Mouse (Mus musculus): ENCODE data around the gene Per2. TPM values are rescaled to one million over a fixed set of nuclear protein-coding genes. Genes with fewer than 3 reads are reported as not detected.
A peak's percentile ranks its signal among the peaks of the same experiment; 100 is the strongest.

Gene Per2
- polyA plus RNA-seq, 1 experiment from 2014 or later: 3.2 TPM

GRCm38 (mm10) chr1:91457116-91457515, 2.0 kb downstream of the Per2 start:
- Histone ChIP-seq H3K4me3 (no peak overlapping the region), H3K9me3 (no peaks in the 10 kb centered on the region), H3K4me2 (replicated peaks) (no peak overlapping the region), H3K4me1 (peaks cover 35% of the 10 kb centered on the region), H3K9ac (replicated peaks) (no peak overlapping the region), H3K27me3 (peaks cover 23% of the 10 kb centered on the region), H3K27ac (replicated peaks) (no peak overlapping the region), H3K36me3 (no peaks in the 10 kb centered on the region)
- no peak for ATAC-seq (ENCODE audit: low FRiP score, low read depth)
- 87% methylated on average over 4 of the region's 4 CpGs for WGBS

- Histone ChIP-seq H3K4me2 (replicated peaks) (no peak overlapping the region), H3K9ac (replicated peaks) (no peak overlapping the region), H3K4me3 (no peak overlapping the region), H3K9me3 (no peaks in the 10 kb centered on the region), H3K36me3 (no peaks in the 10 kb centered on the region), H3K4me1 (peaks cover 35% of the 10 kb centered on the region), H3K27ac (replicated peaks) (0 out of 2 replicates have a peak overlapping the region, but pooled peaks have one; percentile 0), H3K27me3 (peaks cover 23% of the 10 kb centered on the region)
- 27% methylated on average over 11 of the region's 11 CpGs for WGBS
- ATAC-seq (ENCODE audit: low FRiP score, low read depth): no peak
Measured at GRCm38 (mm10) chr1:91456301-91456801, 2.8 kb downstream of the Per2 start.

DNA sequence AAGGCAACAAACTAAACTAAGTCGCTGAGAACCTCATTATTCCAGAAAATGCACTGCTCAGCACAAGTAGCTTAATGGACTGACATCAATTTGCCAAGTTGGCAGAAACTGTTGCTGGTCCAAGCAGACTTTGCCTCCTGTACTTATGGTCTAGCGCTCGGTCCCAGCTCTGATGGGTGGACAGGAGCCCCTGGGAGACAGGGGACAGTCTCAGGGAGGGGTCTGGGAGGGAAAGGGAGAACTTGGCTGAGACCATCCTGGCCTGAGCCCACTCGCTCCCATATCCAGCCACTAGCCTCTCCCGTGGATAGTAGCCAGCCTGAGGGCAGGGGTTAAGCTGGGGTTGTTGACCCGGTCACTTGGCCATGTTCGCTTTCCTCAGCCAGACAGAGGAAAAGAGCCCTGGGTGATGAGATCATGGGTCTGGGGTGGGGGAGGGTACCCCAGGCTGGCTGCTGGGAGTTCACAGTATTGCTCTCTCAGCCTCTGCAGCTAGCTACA, 3.4 kb downstream of the Per2 start:
- H3K4me3 ChIP-seq: no peak overlapping the region

DNA sequence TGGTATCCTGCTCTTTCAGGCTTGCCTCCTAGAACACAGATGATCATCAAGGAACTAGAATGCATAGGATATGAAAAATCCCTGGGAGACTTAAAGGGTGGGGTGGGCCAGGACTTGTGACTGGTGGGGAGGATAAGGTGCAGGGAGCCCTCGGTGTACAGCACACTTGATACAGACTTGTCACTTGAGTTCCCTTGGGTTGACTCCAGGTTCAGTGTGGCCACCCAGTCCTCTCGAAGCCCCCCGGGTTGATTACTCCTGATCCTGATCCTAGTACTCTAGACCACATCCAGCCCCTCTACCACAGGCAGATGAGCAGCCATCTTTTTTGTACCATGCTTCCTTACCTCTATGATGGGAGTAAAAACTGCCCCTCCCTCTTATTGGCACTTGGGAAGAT, 4.2 kb downstream of the Per2 start:
- no peaks in the 10 kb centered on the region for H3K9me3 ChIP-seq
- H3K27me3 ChIP-seq: peaks cover 19% of the 10 kb centered on the region
- no peak overlapping the region for H3K4me2 ChIP-seq (replicated peaks)
- ATAC-seq (ENCODE audit: low FRiP score, low read depth): no peak
- no peaks in the 10 kb centered on the region for H3K36me3 ChIP-seq
- H3K4me1 ChIP-seq: peaks cover 32% of the 10 kb centered on the region
- no peak overlapping the region for H3K9ac ChIP-seq (replicated peaks)
- no peak overlapping the region for H3K4me3 ChIP-seq
- H3K27ac ChIP-seq (replicated peaks): no peak overlapping the region
- WGBS: 93% methylated on average over 3 of the region's 3 CpGs

More for the DNA sequence above, 3.4 kb downstream of the Per2 start:
- Histone ChIP-seq H3K9ac (replicated peaks) (no peak overlapping the region), H3K9me3 (no peaks in the 10 kb centered on the region), H3K4me2 (replicated peaks) (no peak overlapping the region), H3K36me3 (no peaks in the 10 kb centered on the region), H3K27me3 (peaks cover 23% of the 10 kb centered on the region), H3K27ac (replicated peaks) (peak overlapping the region; percentile 0; the same call in 1 of the 2 replicates), H3K4me1 (peaks cover 35% of the 10 kb centered on the region)
- ATAC-seq (ENCODE audit: low FRiP score, low read depth): no peak
- WGBS: 40% methylated on average over 7 of the region's 7 CpGs

GRCm38 (mm10) chr1:91454366-91454765, 4.8 kb downstream of the Per2 start:
- no peak overlapping the region for H3K27ac ChIP-seq (replicated peaks)
- WGBS: 92% methylated on average over 3 of the region's 3 CpGs
- H3K9ac ChIP-seq (replicated peaks): no peak overlapping the region
- H3K9me3 ChIP-seq: no peaks in the 10 kb centered on the region
- H3K4me3 ChIP-seq: no peak overlapping the region
- no peak for ATAC-seq (ENCODE audit: low FRiP score, low read depth)
- peaks cover 29% of the 10 kb centered on the region for H3K4me1 ChIP-seq
- 0 out of 2 replicates have a peak, but pooled peaks cover 2% of the 10 kb centered on the region for H3K36me3 ChIP-seq
- H3K27me3 ChIP-seq: peaks cover 19% of the 10 kb centered on the region
- H3K4me2 ChIP-seq (replicated peaks): no peak overlapping the region

- Histone ChIP-seq H3K4me1 (peaks cover 29% of the 10 kb centered on the region), H3K4me3 (no peak overlapping the region), H3K4me2 (replicated peaks) (no peak overlapping the region), H3K27me3 (peaks cover 19% of the 10 kb centered on the region), H3K9ac (replicated peaks) (no peak overlapping the region), H3K9me3 (no peaks in the 10 kb centered on the region), H3K36me3 (peaks cover 7% of the 10 kb centered on the region; the same call in 1 of the 2 replicates), H3K27ac (replicated peaks) (no peak overlapping the region)
- no peak for ATAC-seq (ENCODE audit: low FRiP score, low read depth)
- WGBS: 87% methylated on average over 9 of the region's 9 CpGs
Measured at GRCm38 (mm10) chr1:91453932-91454331, 5.2 kb downstream of the Per2 start.

DNA sequence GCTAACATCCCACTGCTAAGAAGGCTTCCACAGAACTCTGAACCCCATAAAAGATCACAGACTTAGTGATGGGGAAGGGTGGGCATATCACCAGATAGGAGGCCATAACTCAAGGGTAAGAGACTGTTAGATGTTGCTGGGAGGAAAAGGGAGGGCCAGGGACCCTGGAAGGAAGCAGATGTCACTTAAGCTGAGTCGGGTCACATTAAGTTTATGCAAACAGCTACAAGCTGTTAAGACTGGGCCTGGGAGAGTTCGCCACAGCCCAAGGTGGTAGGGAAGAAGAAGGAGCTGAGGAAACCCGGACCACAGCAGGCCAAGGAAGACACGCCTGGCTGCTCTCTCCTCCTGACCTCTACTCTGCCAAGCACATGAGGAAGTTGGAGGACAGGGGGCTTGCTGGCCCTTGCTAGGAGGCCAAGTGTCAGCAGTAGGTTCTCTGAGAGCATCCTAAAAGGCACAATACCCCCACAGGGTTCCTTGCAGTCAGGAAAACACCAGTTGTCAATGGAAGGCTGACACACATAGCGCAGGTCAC, 7.5 kb downstream of the Per2 start:
- no peak for ATAC-seq (ENCODE audit: low FRiP score, low read depth)
- WGBS: 74% methylated on average over 5 of the region's 5 CpGs
- Histone ChIP-seq H3K4me2 (replicated peaks) (no peak overlapping the region), H3K27ac (replicated peaks) (no peak overlapping the region), H3K4me3 (no peak overlapping the region), H3K27me3 (no peaks in the 10 kb centered on the region), H3K9ac (replicated peaks) (no peak overlapping the region), H3K36me3 (peaks cover 24% of the 10 kb centered on the region), H3K9me3 (peaks cover 7% of the 10 kb centered on the region; the same call in 1 of the 2 replicates), H3K4me1 (peaks cover 14% of the 10 kb centered on the region)

GRCm38 (mm10) chr1:91450851-91451250, 8.3 kb downstream of the Per2 start:
- no peaks in the 10 kb centered on the region for H3K27me3 ChIP-seq
- WGBS: 90% methylated on average over 5 of the region's 5 CpGs
- ATAC-seq (ENCODE audit: low FRiP score, low read depth): no peak
- H3K27ac ChIP-seq (replicated peaks): no peak overlapping the region
- H3K4me1 ChIP-seq: peaks cover 6% of the 10 kb centered on the region
- no peak overlapping the region for H3K9ac ChIP-seq (replicated peaks)
- H3K4me3 ChIP-seq: no peak overlapping the region
- H3K9me3 ChIP-seq: peaks cover 7% of the 10 kb centered on the region; the same call in 1 of the 2 replicates
- H3K4me2 ChIP-seq (replicated peaks): no peak overlapping the region
- peaks cover 24% of the 10 kb centered on the region for H3K36me3 ChIP-seq

DNA sequence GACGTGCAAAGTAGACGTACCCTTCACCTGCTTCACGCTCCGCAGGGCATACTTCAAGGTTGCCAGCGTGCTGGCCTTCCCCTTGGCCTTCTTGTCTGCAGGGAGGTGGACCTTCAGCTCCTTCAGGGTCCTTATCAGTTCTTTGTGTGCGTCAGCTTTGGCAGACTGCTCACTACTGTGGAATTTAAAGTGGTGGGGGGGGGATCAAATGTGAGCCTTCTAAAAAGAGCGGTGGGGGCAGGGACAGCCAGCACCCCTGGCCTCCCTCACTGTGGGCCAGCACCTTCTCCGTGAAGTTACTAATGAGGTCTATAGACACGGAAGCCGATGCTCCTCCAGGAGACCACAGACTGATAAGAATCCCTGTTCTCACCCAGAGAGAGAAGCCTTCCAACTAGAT, 10.4 kb downstream of the Per2 start:
- Histone ChIP-seq H3K36me3 (peaks cover 24% of the 10 kb centered on the region), H3K9me3 (peaks cover 7% of the 10 kb centered on the region; the same call in 1 of the 2 replicates), H3K27ac (replicated peaks) (no peak overlapping the region), H3K4me2 (replicated peaks) (no peak overlapping the region), H3K27me3 (no peaks in the 10 kb centered on the region), H3K4me3 (no peak overlapping the region), H3K4me1 (no peaks in the 10 kb centered on the region), H3K9ac (replicated peaks) (no peak overlapping the region)
- ATAC-seq (ENCODE audit: low FRiP score, low read depth): no peak
- WGBS: 92% methylated on average over 10 of the region's 10 CpGs

- Histone ChIP-seq H3K4me1 (no peaks in the 10 kb centered on the region), H3K27me3 (no peaks in the 10 kb centered on the region), H3K4me3 (no peak overlapping the region), H3K4me2 (replicated peaks) (no peak overlapping the region), H3K36me3 (peaks cover 24% of the 10 kb centered on the region), H3K9ac (replicated peaks) (no peak overlapping the region), H3K9me3 (peaks cover 7% of the 10 kb centered on the region; the same call in 1 of the 2 replicates), H3K27ac (replicated peaks) (no peak overlapping the region)
- 97% methylated on average over 4 of the region's 4 CpGs for WGBS
- ATAC-seq (ENCODE audit: low FRiP score, low read depth): no peak
Measured at GRCm38 (mm10) chr1:91446511-91446910, 12.6 kb downstream of the Per2 start.

DNA sequence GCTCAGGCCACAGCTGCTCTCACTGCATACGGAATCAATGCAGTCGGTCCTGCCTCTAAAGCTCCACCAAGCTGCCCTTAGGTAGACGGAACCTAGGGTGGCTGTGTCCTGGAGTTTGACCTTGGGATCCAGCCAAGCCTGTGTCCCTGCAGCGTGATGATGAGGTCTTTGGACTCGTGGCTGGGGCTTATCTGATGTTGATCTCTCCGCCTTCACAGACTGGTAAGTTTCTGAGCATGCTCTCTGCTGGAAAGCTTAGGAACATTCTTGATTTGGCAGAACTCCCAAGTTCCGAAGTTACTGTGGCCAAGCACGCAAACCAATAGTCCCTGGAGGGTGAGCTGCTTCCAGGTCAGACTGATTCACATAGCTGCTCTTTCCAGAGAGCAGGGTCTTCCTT, 13.1 kb downstream of the Per2 start:
- peaks cover 24% of the 10 kb centered on the region for H3K36me3 ChIP-seq
- H3K4me2 ChIP-seq (replicated peaks): no peak overlapping the region
- H3K27me3 ChIP-seq: no peaks in the 10 kb centered on the region
- no peak for ATAC-seq (ENCODE audit: low FRiP score, low read depth)
- no peak overlapping the region for H3K4me3 ChIP-seq
- H3K9me3 ChIP-seq: peaks cover 7% of the 10 kb centered on the region; the same call in 1 of the 2 replicates
- no peak overlapping the region for H3K27ac ChIP-seq (replicated peaks)
- H3K9ac ChIP-seq (replicated peaks): no peak overlapping the region
- no peaks in the 10 kb centered on the region for H3K4me1 ChIP-seq
- WGBS: 86% methylated on average over 8 of the region's 8 CpGs

GRCm38 (mm10) chr1:91444841-91445830, 14.0 kb downstream of the Per2 start:
- Histone ChIP-seq H3K27me3 (no peaks in the 10 kb centered on the region), H3K27ac (replicated peaks) (no peak overlapping the region), H3K4me1 (no peaks in the 10 kb centered on the region), H3K4me3 (no peak overlapping the region), H3K9me3 (peaks cover 7% of the 10 kb centered on the region; the same call in 1 of the 2 replicates), H3K4me2 (replicated peaks) (no peak overlapping the region), H3K9ac (replicated peaks) (no peak overlapping the region), H3K36me3 (peaks cover 24% of the 10 kb centered on the region)
- no peak for ATAC-seq (ENCODE audit: low FRiP score, low read depth)
- 93% methylated on average over 17 of the region's 17 CpGs for whole genome bisulfite sequencing

Measured in midbrain, embryonic 12.5 days (tissue).